Mouse (Mus musculus) splenic B cell, adult 2 months (primary cell): ENCODE measurements around the gene Lrba.

Experiments
- DNase-seq: peaks from one replicate; pipeline ENCODE4 v3.0.0-alpha.2; 2011; ENCODE audit warnings: low read depth, low spot score
- H3K27me3 ChIP-seq: 2 replicates; pipeline ENCODE4 v1.6.1; 2012; ENCODE audit warnings: mild to moderate bottlenecking, low read length, moderate library complexity, mixed read lengths; ENCODE audit not compliant: control insufficient read depth, poor library complexity, insufficient read depth, severe bottlenecking
- H3K36me3 ChIP-seq: 2 replicates; pipeline ENCODE4 v1.6.1; 2012; ENCODE audit warnings: mild to moderate bottlenecking, low read length, moderate library complexity, mixed read lengths; ENCODE audit not compliant: control insufficient read depth, poor library complexity, insufficient read depth, severe bottlenecking

Lrba gene

DNA sequence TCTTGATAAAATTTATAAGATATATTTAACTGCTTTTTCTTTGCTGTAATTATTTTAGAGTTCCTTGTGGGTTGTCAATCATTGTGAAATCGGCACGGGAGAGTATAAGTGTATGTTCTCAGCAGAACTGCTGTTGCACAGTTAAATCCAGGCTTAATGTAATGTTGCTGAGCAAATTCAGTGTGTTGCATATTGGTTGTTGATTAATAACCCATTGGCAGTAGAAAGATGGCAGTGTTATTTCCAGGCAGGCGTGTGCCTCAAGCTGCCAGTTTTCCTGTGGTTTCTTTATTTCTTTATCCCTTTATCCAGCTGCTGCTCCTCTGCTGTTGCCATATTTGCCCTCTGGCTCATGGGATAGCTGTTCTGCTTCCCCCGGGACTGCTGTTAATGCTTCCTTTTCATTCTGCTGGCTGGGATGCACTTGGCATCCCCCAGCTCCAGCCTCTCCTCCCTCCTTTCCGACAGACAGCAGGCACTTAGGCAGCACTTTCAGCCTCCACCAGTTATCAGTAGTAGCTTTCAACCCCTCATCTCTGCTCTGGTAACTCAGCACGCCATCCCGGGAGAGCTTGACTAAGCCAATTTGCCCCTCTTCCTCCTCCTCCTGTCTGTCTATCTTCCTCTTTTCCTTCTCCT, 463.2 kb downstream of the Lrba start:
- Histone ChIP-seq H3K27me3 (no peaks in the 10 kb centered on the region), H3K36me3 (no peaks in the 10 kb centered on the region)
- DNase-seq = no peak

DNA sequence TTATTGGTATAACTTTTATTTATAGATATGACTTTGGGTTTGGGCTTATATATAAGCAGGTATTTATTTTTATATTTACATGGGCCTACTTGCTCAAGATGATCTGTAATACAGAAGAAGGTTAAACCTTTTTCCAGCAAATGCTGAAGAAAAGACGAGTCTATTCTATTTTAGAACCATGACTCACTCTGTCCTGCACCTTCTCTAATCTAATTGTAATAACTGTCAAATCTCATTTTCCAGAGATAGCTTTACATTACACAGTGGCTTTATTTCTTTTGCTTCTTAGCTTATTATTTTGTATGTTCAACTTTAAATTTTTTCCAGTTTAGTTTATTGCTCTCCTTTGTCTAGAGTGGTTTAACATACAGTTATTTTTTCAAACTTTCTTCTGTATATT, 464.0 kb downstream of the Lrba start:
- no peak for DNase-seq
- Histone ChIP-seq H3K36me3 (no peaks in the 10 kb centered on the region), H3K27me3 (no peaks in the 10 kb centered on the region)

DNA sequence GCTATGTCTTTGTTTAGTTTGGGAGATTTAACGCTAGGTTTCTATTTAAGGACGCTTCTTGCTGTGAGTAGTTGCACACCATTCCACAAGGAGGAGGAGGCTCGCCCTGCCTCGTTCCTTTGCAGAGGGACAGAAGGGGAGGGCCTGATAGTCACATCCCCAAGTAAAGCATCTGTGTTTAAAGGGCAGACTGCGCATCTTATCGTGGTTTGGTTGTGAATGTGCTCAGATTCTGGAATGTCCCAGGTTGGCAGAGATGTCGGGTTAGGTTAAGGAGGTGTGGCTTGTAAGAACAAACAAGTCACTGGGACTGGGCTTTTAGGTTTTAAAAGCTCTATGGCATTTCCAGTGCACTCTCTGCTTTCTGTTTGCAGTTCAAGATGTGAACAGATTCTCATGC, 464.8 kb downstream of the Lrba start:
- H3K27me3 ChIP-seq = no peaks in the 10 kb centered on the region
- no peaks in the 10 kb centered on the region for H3K36me3 ChIP-seq
- DNase-seq = no peak

DNA sequence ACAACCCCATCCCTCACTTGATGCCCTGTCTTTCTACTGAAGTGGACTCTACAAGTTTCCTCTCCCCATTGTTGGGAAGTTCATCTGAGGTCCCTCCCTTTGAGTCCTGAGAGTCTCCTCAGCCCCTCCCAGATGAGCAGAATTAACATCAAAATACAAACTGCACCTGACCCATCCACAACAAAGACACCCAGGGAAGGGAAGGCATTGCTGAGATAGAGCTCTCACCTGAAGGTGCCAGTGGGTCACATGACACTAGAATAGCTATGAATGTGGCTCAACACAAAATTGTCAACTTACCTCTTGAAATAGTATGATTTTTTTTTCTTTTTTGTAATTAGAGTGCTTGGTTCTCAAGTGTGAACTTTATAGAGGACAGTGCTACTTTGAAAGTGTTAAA, 468.3 kb downstream of the Lrba start:
- Histone ChIP-seq H3K36me3 (no peaks in the 10 kb centered on the region), H3K27me3 (no peaks in the 10 kb centered on the region)

DNA sequence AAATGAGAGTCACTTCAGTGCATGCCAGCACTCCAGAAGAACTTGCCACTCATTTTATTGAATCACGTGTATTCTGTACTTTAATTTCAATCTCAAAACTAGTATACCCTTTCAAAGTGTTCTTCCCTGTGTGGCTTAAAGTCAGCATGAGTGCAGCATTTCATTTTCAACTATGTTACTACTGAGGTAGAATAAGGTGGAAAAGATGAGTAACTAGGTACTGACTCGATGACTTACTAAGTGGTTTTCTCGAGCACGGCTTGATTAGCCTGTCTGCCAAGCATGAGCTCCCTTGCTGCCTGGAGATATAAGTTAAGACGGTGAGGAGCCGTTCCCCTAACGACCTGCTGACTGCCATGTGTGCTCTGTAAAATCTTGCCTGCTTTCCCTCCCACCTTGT, 469.1 kb downstream of the Lrba start:
- Histone ChIP-seq H3K36me3 (no peaks in the 10 kb centered on the region), H3K27me3 (no peaks in the 10 kb centered on the region; the same call in 1 of the 2 replicates)
- no peak for DNase-seq

More for the DNA sequence above, 468.3 kb downstream of the Lrba start:
- no peak for DNase-seq

DNA sequence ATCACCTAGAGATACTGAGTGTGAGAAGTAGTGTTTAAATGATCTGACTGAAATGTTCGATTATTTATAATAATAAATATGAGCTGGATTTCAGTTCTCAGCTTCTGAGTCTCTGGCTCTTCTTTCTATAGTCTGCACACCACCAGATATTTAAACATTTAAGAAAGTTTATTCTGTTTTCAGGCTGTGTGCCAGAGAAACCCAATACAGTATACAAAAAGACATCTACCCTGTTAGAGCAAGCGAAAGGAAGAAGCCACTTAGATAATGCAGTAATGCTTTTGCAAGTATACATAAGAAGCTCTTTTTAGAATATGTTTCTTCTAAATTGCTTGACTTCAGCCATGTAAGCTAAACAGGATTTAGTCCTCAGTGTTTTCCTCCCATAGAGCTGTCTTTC, 474.5 kb downstream of the Lrba start:
- no peaks in the 10 kb centered on the region for H3K36me3 ChIP-seq
- no peaks in the 10 kb centered on the region; the same call in 1 of the 2 replicates for H3K27me3 ChIP-seq
- no peak for DNase-seq

DNA sequence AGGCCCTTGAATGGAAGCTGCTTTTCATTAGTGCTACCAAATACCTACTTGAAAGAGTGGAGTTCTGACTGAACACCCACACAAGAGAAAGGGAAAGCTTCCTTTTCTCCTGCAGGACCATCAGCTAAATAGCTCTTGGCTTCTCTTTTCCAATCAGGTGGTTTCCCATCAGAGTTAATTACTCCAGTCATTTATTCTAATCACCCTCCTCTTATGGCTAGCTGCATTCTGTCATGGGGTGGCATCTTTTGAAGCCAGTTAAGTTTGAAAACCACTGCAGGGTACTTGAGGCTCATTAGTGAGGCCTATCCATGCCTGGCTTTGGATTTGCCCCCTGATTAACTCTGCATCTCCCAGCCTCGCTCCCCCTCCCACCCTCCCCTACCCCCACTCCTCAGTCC, 476.7 kb downstream of the Lrba start:
- Histone ChIP-seq H3K27me3 (no peaks in the 10 kb centered on the region; the same call in 1 of the 2 replicates), H3K36me3 (no peaks in the 10 kb centered on the region)
- no peak for DNase-seq

DNA sequence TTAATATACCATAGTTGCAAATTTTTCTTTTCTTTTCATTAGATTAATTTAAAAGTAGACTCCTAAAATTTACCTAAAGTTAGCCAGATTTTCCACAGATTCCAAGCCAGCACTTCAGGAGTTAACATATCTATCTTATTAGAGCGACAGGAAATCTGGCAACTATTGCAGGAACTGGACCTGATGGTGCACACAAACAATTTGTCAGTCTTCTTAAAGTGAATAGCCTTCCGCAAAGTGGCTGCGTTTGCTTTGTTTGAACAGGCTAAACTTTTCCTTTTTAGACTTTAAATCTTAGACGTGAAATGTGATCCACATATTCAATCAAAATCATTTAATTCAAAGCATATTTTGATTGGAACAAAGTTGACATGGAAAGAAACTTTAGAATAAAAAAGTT, 485.0 kb downstream of the Lrba start:
- Histone ChIP-seq H3K36me3 (no peaks in the 10 kb centered on the region), H3K27me3 (no peaks in the 10 kb centered on the region)
- no peak for DNase-seq

DNA sequence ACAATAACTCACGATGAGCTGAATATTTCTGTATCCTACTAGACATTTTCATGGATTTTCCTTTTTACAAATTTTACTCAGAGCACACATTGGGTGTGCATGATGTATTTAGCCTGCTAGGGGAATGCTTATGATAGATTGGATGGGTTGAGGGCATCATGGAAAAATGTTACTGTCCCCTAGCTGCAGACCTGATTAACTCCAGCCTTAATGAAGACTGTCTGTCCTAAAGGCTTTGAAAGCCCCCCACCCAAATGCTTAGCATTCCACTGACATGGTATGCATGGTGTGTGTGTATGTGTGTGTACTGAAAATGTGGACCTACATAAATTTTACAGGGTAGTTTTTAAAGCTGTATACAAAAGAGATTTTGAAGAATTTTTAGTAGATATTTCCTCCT, 487.1 kb downstream of the Lrba start:
- Histone ChIP-seq H3K27me3 (no peaks in the 10 kb centered on the region), H3K36me3 (no peaks in the 10 kb centered on the region)
- no peak for DNase-seq

DNA sequence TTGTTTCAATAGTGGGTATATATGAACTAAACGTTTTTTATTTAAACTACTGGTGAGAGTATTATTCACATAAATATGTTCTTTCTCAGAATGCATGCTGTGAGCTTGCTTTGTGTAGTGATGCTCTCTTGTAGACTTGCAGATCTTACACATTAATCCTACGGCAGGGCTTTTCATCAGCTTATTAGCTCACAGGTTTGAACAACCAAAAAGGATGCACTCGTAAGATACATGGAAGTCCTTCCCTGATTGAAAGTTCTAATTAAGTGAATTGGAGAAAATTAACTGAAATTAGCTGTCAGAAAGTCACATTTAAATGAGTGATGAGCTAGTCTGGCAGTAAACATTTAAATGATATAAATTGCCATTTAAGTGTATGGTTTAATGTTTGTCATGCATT, 488.3 kb downstream of the Lrba start:
- DNase-seq = no peak
- Histone ChIP-seq H3K36me3 (no peaks in the 10 kb centered on the region), H3K27me3 (no peaks in the 10 kb centered on the region)

DNA sequence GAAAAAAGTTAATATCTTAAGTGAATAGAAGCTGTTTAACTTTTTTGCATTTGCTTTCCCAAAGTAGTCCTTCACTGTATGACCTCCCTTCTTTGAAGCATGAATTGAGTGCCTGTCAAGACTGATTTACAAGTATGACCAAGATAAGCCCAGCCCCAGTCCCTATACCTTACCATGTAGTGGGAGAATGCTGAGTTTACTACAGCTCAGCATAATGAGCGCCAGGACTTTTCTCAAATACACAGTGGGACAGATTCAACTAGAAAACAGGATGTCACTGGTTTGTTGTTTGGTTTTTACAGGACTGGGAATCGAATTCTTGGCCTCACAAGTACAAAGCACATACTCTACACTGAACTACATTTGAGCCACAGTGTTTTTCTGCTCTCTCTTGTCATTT, 490.0 kb downstream of the Lrba start:
- no peaks in the 10 kb centered on the region for H3K36me3 ChIP-seq
- DNase-seq = no peak
- no peaks in the 10 kb centered on the region for H3K27me3 ChIP-seq

DNA sequence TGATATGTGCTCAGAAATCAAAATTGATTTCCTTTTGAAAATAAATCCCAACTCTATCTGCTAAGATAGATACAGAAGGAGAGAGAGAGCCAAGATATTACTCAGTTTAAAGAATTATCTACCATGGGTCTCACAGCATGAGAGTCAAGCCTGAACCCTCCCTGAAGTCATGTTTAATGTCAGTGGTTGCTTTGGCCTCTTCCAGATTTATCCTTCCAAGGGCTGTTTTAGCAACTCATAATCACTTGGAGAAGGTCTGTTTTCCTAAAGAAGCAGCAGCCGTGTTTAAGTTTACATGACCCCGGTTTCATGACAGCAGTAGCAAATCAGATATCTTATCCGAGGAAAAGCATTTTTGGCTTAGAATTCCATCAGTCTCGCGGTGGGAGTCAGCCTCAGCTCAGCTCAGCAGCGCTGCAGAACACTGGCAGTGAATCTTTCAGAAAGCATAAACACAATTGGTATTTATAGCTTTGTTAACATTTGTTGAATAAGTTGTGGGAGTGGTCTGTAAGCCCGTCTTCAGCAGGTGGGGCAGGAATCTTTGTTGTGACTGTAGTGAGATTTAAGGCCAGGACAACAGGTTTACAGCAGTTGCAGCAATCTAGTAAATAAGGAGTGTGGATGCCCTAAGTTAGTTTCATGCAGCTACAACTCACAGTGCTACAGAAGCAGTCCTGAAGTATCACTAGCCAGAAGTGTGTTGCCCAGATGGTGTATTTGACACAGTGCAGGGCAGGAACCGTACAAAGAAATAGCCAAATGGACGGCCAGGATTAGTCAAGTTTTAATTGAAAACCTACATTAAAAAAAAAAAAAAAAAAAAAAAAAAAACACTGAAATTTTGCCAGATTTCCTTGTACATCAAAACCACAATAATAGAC, 499.2 kb downstream of the Lrba start:
- H3K27me3 ChIP-seq = no peaks in the 10 kb centered on the region

DNA sequence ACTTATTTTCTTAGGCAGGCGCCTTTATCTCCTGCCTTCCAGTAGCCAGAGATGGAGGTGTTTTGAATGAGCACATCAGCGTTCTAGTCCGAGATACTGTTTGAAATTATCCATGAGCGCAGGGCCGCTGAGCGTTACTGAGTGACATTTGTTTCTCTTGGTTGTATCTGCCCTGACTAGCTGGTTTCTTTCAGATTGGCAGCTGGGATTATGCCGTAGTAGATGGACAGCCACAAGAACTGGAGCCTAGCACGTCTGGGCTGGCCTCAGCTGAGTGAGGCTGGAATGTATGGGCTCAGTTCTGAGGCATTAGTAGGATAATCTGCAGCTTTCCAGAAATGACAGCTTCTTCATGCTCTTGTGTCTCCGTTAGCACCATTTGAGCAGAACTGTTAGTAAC, 500.6 kb downstream of the Lrba start:
- no peaks in the 10 kb centered on the region for H3K27me3 ChIP-seq
- no peak for DNase-seq
- no peaks in the 10 kb centered on the region for H3K36me3 ChIP-seq

More for the DNA sequence above, 499.2 kb downstream of the Lrba start:
- DNase-seq = no peak
- no peaks in the 10 kb centered on the region for H3K36me3 ChIP-seq

DNA sequence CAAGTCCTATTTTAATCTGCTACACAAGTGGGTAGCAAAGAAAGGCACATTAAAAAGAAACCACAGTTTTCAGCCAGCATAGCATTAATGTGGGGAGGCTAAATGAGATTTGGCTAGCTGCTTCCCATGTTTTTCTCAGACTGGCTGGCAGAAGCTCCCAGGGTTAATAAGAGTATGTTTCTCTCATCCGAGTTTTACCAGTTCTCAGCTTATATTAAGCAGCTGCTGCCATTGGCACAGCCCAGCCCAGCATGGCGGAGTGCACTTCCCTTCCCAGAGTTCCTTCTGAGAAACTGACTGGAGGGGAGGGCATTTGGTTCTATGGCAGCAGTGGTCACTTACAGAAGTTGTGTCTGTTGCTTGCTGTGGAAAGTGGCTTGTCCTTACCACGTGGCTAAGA, 514.4 kb downstream of the Lrba start:
- no peaks in the 10 kb centered on the region; the same call in 1 of the 2 replicates for H3K27me3 ChIP-seq
- H3K36me3 ChIP-seq = peaks cover 5% of the 10 kb centered on the region; the same call in 1 of the 2 replicates
- DNase-seq = no peak

DNA sequence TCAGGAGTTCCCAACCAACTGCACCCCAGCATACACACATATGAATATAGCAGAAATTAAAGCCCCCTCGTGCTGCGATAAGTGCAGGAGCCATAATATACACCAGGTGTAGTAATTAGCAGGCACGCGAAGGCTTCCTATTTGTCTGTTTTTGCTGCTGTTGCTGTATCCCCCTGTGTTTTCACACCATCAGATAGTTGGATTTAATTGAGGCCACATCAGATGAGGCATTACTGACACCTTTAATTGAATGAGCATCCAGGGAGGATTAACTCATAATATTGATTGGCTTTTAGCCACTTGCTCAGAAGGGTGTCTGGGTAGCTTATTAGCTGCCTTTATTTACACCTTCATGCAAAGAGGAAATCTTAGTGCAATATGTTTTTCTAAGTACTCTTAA, 515.3 kb downstream of the Lrba start:
- DNase-seq = no peak
- peaks cover 5% of the 10 kb centered on the region; the same call in 1 of the 2 replicates for H3K36me3 ChIP-seq

More for the DNA sequence above, 515.3 kb downstream of the Lrba start:
- no peaks in the 10 kb centered on the region; the same call in 1 of the 2 replicates for H3K27me3 ChIP-seq
